Mouse (Mus musculus) Muller cell, postnatal 12 days (primary cell): ENCODE data around the gene Taf8.

Experiments used
- DNase-seq: peaks from one replicate; pipeline ENCODE4 v3.0.0-alpha.2; 2015; ENCODE audit errors: inconsistent ontology term

The Taf8 gene

GRCm38 (mm10) chr17:47501946-47502706 is at the start of gene Taf8:
Gene Taf8, minus strand, starts transcription at chr17:47502292.
- peak; percentile 97 for DNase-seq

DNA sequence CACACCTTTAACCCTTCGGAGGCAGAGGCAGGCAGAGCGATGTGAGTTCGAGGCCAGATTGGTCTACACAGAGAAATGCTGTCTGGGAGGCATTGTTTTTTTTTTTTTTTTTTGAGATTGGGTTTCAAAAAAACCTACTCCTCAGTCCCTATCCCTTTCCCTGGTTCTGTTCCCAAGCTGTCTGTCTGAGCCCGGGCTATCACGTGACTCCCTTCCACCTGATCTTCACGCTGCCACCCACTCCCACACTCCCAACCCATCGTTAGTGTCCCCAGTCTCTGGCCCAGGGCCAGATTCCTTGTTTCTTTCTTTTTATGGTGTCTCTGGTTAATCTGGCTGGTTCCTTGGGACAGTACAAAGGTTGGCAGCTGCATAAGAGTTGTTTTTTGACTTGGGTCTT is 49.0 kb upstream of the Taf8 start:
- no peak for DNase-seq

GRCm38 (mm10) chr17:47545861-47546331 is 43.8 kb upstream of the Taf8 start:
- no peak for DNase-seq

DNA sequence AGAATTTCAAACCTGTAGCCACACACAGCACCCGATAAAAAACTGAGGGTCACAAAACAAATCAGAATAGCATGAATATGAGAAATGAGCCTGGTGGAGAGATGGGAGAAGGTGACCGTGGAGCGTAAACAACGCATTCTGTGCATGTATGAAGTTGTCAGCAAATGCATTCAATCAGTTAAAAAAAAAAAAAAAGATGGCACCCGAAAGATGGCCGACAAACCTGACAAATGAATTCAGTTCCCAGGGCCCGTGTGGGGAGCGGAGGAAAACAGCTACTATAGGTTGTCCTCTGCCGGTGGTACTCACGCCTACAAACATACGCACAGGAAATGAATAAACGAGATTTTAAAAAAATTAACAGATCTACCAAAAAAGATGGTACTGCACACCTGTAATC is 43.1 kb upstream of the Taf8 start:
- DNase-seq: no peak

GRCm38 (mm10) chr17:47543051-47543650 is 41.1 kb upstream of the Taf8 start:
- no peak for DNase-seq

DNA sequence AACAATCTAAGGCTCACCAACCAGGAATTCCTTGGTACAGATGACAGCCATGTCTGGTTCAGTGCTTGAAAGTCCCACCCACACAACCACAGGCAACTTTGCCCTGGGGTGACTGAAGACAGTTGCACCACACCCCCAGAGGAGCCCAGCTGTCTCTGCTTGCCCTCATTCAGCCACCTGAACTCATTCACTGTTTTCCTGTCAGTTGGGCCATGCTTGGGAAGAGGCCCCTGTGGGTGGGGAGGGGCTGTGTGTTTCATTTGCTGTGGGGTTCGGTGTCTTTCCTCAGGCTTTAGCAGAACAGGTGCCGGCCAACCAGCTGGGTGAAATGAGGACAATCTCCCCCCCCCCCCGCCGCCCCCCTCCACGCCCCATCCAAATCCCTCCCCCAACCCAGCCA is 40.0 kb upstream of the Taf8 start:
- peak; percentile 82 for DNase-seq

DNA sequence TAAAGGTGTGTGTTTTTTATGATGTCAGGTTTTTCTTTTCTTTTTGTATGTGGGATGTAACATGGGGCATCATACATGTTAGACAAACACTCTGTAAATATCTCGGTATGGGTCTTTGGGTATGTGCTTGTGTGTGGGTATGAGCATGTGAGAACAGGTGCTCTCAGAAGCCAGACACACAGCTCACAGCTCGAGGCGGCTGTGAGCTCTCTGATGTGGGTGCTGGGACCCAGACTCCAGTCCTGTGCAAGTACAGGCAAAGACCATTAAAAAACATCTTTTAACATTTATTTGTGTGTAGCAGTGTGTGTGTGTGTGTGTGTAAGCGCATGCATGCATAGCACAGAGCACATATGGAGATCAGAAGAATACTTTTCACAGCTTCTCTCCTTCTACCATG is 37.0 kb upstream of the Taf8 start:
- no peak for DNase-seq

DNA sequence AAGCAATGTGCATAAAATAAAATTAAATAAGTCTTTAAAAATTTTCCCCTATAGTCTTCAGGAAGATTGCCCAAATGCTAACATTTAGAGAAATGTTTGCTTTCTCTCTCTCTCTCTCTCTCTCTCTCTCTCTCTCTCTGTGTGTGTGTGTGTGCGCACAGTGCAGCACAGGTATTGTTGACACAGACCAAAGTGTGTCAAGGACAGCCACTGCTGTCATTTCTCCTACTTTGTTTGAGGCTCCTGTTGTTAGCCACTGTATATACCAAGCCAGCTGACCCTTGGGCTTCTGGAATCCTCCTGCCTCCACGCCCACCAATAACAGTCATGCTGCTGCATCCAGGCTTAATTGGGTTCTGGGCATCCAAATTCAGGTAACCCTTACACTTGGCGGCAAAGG is 36.0 kb upstream of the Taf8 start:
- no peak for DNase-seq

DNA sequence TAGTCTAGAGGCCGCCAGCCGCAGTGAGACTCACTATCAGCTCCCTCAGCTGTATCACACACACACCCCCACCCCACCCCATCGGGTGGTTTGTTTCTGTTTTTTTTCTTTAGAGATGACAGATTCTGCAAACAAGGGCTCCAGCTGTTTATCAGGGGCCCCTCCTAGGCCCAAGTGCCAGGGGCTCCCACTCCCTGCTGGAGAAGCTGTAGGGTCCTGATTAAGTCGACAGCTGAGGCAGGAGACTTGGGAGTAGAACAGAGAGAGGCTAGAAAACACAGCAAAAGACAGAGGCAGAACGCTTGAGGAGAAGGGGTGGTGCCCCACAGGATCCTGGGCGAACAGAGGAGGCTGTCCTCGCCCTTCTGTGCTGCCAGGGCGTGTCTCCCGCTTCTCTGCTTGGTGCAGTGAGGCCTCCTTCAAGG is 33.7 kb upstream of the Taf8 start:
- no peak for DNase-seq

GRCm38 (mm10) chr17:47533691-47534090 is 31.6 kb upstream of the Taf8 start:
- DNase-seq: no peak

DNA sequence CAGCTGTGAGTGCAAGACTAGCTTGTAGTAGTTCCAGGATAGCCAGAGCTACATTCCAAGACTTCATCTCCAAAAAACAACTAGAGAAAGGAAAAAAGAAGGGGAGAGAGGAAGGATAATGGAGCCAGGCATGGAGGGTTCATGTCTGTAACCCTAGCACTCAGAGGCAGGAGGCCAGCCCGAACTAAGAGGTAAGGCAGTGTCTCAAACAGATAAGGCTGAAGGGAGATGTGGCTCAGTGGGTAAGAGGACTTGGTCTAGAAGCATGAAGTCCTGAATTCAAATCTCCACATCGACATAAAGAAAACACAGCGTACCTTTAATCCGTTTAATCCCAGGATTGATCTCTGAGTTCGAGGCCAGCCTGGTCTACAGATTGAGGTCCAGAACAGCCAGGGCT is 30.3 kb upstream of the Taf8 start:
- no peak for DNase-seq

- DNase-seq: no peak
Observed at GRCm38 (mm10) chr17:47531387-47531818, 29.3 kb upstream of the Taf8 start.

DNA sequence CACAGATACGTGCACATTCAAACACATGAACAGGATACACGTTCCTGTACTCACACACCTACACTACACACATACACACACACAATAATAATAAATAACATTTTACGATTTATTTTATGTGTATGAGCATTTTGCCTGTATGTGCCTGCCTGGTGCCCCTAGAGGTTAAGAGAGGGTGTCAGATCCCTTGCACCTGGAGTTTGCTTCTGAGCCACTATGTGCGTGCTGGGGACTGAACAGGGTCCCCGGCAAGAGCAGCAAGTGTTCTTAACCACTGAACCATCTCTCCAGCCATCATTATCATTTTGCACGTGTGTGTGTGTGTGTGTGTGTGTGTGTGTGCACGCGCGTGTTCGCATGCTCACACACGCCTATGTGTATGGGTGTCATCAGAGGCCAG is 27.5 kb upstream of the Taf8 start:
- DNase-seq: no peak

DNA sequence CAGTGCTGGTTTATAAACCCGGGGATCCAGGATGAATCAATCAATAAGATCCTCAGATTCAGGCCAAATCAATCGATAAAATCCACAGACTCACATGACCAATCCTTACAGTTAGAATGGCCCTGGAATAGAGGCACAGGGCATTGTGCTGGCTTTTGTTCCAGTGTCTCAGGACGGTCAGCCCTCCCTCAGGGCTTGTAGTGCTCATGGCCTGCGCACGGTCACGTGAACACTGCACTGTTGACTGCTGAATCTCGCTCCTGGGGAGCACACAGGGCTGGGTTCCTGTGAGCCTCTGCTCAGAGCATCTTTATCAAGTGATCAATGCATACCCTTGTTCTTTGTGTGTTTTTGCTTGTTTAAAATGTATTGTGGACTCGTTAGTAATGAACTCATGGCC is 26.8 kb upstream of the Taf8 start:
- DNase-seq: no peak

DNA sequence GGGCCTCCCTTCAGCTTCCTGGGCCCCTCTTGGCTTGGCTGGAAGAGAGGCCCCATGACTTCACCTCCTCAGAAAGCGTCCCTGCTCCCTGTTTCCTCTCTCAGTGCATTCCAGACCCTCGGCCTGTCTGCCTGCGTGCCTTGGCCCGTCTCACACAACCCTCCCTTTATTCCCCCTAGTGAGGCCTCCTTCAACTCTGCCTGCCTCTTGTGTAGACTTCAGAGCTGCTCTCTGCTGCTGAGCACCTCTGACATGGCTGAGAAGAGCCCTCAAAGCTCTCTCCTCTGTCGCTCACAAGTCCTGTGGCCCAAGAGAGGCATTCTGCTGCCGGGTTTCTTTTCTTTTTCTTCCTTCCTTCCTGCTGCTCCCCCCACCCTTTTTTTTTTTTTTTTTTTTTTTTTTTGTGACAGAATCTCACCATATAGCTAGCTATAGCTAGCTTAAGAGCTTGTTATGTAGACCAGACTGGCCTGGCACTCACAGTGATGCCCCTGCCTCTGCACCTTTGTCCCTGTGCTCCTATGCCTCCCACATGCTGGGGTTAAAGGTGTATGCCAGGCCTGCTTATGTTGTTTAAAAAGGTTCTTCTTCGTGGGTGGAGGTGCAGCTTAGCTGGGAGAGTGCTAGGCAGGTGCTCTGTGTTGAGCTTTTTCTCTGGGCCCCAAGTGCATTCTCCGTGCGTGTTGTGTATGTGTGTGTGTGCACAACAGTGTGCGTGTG is 25.6 kb upstream of the Taf8 start:
- DNase-seq: no peak

DNA sequence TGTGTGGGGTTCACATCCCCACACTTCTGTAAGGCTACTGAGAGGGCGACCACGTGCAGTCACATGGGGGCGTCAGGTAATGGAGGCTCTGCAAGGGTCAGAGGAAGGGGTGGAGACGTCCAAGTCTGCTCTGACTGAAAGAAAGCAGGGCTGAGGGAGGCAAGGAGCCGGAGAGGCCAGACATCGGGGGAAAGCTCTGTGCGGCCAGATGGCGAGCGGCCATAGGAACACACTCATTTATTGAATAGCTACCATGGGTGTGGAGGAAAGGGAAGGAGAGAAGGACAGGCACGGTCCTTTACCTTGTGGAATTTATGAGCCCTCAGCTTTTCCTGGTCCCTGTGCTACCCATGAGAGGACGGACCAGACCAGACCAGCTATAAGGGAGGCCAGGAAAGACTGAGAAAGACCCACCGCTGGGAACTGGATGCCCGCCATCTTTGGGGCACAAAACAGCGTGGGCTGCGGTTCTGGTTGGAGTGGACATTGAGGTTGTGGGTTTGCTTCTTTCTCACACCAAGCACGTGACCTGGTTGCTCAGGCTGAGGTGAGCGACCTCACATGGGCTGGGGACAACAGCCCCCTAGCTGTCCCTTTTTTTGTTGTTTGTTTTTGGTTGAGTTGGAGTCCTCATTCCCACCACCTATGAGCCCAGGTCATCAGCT is 24.9 kb upstream of the Taf8 start:
- no peak for DNase-seq

GRCm38 (mm10) chr17:47524991-47525390 is 22.9 kb upstream of the Taf8 start:
- DNase-seq: no peak

- DNase-seq: no peak
Observed at GRCm38 (mm10) chr17:47524055-47524454, 22.0 kb upstream of the Taf8 start.

DNA sequence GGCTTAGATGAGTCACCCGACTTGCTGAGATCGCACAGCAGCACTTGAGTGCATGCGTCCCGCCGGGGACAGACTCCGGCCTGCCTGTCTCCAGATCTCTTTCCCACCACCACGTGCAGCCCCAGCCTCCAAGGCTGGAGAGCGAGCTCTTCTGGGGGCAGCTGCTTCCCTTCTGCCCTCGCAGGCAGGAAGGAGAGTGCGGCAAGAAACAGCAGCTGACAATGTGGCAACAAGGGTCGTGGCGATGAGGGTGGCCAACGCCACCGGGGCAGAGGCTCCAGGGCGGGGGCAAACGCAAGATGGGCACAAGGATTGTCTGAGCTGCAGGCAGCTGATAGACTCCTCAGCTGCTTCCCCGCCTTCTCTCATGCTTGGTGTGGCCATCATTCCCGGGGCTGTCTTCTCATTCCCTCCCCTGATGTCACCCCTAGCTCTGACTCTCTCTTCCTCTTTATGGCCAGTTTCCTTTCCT is 21.2 kb upstream of the Taf8 start:
- DNase-seq: no peak

DNA sequence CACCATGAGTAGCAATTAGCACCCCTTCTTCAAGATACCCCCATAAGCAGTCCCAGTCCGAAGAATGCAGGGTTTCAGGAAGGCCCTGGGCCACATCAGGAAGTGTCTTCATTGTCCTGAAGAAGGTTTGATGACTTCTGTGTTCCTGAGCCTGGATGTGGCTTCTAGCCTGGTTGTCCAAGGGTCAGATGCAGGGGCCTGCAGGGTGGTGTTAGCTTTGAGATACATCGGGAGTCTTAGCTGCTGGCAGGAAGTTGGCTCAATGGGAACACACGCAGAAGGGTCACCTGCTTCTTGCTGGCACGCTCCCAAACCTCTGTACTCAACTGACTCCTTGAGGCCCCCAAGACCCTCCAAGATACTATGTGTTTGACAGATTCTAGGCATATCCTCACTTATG is 20.4 kb upstream of the Taf8 start:
- no peak for DNase-seq

DNA sequence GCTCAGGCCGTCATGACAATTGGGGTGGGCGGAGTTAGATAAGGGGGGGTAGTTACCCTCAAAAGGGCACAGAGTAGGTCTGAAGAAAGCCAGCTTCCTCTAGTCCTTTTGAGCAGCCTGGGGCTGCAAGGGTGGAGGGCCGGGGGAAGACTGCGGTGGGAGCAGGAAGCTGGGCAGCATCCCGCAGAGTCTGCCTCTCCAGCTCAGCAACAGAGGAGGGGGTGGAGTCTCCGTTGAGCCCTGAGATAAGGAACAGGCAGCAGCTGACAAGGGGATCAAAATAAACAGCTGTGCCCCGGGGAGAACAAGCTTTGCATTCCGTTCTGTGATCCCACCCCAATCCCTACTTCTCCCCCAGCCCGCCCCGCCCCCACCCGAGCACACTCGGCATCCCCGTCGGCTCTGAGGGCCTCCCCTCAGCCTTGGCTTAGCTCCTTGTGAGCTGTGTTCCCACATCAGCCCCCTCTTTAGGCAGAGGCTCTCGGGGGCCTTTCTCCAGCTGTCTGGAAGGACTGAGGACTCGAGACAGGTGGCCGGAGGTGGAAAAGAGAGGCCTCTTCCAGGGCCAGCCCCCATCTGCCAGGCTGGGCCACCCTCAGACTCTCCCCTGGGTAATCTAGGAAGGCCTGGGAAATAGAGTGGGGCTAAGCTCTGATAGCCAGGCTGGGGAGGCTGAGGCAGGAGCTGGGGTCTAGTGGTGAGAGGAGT is 19.6 kb upstream of the Taf8 start:
- peak; percentile 60 for DNase-seq
